Mouse (Mus musculus) gastrocnemius, postnatal 10 days (tissue): ENCODE data around the gene Pdp2. TPM values are rescaled to one million over a fixed set of nuclear protein-coding genes. Genes with fewer than 3 reads are reported as not detected.

Experiments used
- DNase-seq: peaks from one replicate; pipeline ENCODE4 v3.0.0; 2021; ENCODE audit warnings: mixed read lengths
- total RNA-seq, 2 experiments: library from RNA; stranded (reverse); gene quantifications; 2 replicates each; pipeline ENCODE4 v1.2.3; 2021

The Pdp2 gene
- total RNA-seq, 2 experiments from 2014 or later, result 3.8 to 4.7 TPM

- no peak for DNase-seq
Observed at GRCm38 (mm10) chr8:104595773-104596536, 4.7 kb downstream of the Pdp2 start.

- DNase-seq, result no peak
Observed at GRCm38 (mm10) chr8:104597656-104598055, 6.4 kb downstream of the Pdp2 start.

- no peak for DNase-seq
Observed at GRCm38 (mm10) chr8:104598496-104598895, 7.2 kb downstream of the Pdp2 start.

DNA sequence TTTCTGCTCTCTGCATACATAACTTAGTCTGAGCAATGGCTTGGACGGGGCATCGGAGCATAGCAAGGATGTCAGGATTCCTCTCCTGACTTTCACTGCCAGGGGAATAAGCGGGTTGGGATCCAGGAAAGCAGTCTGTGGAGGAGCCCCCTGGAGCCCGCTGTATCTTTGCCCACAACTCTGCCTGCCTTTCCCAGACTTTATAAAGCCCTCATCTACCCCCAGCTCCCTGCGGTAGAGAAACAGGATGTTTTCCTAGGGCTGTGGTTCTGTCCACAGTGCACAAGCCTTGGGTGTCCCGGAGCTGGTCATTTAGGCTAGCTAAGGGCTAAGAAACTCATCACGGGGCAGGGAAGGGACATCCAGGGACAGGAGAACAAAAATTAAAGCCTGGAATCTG lies 10.1 kb downstream of the Pdp2 start:
- DNase-seq, result no peak

GRCm38 (mm10) chr8:104601941-104602371 lies 10.7 kb downstream of the Pdp2 start:
- no peak for DNase-seq

DNA sequence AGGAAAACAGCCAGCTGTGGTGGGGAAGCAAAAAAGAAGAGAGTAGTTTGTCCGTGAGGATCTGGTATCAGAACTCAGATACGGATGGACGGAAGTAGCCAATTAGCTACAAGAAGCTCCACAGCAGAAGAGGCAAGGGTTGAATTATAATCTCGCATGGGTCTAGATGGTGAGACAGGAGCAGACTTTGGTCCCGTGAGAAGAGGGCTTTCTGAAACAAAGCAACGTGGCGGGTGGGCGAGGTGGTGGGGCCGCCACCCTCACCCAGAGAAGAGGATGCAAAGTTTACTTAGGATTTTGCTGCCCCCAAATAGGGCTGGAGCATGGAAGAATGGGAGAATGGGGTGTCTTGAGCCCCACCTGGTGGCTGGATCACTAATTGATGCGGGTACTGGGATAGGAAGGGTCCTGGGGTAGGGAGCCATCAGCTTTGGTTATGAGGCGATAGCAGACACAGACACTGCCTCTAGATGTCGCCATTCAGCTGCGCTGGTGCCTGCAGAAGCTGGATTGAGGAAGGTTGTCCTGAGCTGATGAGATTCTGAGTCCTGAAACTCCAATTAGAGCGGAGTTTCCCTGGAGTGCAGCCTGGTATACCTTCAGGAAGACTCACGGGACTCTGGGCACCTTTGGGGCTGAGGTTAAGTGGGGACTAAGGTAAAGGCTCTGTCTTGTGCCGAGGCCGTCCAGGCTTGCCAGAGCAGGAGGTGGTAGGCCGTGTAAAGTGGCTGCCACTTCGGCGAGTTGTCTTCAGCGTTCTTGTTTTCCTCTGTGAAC lies 11.4 kb downstream of the Pdp2 start:
- DNase-seq, result peak; percentile 75

DNA sequence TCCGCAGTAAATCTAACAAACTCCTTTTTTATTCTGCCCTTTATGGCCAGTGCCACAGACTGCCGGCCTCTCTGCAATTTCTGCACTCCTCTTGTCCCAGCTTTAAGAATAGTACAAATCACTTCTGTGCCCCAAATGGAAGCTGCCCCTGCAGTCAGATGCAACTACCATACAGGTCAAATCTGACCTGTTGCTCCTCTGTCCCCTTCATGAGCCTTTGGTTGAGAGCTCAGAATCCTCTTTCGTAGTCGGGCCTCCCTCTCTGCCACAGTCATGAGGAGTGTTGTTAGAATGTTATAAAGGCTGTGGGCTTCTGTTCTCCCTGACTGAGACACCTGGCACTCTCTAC lies 12.0 kb downstream of the Pdp2 start:
- no peak for DNase-seq

DNA sequence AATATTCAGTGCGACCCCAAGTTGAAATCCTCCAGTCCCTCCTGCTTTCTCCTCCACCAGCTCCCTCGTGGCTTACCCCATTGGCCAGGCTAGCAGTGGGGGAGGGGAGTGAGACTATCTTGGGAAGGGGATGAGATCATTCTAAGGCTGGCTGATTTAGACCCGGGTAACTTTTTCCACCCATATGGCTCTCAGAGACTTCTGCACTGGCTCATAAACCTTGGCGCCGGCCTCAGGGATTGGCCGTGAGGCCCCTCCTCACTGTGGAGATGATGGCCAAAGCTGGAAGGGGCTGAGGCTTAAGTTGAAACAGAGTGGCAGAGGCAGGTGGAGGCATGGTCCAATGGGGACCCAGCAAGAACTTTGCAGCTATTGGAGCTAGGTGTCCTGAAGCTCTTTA lies 15.1 kb downstream of the Pdp2 start:
- DNase-seq, result no peak

- DNase-seq, result peak; percentile 65
Observed at GRCm38 (mm10) chr8:104607944-104608343, 16.7 kb downstream of the Pdp2 start.

GRCm38 (mm10) chr8:104609222-104609621 lies 18.0 kb downstream of the Pdp2 start:
- no peak for DNase-seq

DNA sequence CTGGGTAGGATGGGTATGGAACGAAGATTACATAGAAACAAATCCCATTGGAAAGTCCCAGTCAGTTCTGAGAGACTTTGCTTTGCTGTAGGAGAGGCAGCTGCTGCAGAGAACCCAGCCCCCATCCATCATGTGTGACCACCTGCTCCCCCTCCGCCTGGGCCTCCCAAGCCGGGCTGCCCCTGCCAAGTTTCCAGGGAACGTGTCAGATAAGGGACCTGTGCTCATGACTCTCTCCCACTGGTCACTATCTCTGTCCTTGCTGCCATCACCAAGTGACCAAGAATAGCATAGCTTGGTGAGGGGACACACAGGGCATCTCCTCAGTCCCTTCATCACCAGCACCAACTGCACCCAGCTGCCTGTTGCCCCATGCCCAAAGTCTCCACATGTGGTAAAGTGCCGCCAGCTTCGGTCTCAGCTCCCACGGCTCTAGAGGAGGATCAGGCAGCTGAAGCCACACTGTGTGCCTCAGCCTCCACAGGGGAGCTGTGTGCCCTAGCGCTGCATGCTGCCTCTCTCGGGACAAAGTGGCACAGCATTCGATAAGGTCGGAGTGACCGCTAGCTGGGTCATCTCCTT lies 19.0 kb downstream of the Pdp2 start:
- DNase-seq, result no peak

DNA sequence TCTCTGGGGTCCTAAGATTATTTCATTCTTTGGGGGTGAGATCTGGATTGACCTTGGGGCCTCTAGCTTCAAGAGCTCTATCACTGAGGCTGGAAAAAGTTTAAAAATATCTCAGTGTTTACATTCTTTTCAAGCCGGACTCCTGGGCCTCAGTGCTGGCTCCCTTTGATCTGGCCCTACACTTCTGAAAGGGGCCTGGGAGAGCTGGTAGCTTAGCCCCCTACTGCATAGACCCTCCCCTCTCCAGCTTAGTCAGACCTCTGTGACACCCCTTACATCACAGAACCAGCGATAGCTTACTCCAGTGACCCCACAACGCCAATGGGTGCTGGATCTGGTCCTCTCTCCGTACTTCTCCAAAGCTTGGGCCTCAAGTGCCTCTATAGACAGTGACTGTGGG lies 20.4 kb downstream of the Pdp2 start:
- no peak for DNase-seq

- DNase-seq, result no peak
Observed at GRCm38 (mm10) chr8:104613119-104613518, 21.9 kb downstream of the Pdp2 start.

GRCm38 (mm10) chr8:104620765-104621164 lies 29.5 kb downstream of the Pdp2 start:
- DNase-seq, result no peak

DNA sequence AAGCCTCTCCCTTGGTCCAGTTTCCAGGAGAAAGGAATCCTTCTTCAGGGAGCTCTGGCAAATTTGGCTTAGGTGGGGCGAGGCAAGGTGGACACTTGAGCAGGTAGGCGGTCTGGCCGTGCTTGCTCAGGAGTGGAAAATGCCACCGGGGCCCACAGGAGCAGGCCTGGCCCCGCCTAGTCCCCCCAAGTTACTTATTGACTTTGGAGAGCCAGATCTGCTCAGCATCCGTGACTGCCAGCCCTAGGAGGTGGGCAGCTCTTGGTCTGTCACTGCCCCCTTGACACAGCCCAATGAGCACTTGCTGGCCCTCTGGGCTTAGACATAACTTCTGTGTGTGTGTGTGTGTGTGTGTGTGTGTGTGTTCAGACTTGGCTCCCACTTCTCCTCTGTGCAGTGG lies 32.9 kb downstream of the Pdp2 start, which contains the start of gene Cdh16:
Cdh16 (minus strand) TSS at position 236 of the 400 bp plus-strand sequence.
- no peak for DNase-seq

DNA sequence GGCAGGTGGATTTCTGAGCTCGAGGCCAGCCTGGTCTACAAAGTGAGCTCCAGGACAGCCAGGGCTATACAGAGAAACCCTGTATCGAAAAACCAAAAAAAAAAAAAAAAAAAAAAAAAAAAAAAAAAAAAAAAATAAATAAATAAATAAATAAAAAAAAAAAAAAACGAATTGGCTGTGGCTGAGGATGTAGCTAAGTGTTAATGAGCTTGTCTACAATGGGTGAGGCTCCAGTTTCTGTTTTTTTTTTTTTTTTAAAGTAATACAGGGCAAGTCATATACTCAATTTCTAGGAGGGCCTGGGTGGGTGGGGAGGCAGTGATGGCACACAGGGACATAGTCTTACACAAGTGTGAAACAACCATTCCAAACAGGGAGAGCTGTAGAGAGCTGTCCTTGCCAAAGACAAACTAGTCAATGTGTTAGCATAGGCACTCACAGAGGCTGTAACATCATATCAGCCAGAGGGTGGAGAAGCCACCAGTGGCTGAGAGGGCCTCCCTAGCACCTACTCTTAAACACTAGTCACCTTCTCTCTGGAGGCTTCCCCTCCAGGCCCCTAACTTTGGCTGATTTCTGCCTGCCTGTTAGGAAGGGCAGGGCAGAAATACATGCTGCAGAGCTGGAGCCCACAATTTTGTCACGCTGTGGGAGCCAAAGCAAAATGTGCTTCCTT lies 36.0 kb downstream of the Pdp2 start:
- no peak for DNase-seq

DNA sequence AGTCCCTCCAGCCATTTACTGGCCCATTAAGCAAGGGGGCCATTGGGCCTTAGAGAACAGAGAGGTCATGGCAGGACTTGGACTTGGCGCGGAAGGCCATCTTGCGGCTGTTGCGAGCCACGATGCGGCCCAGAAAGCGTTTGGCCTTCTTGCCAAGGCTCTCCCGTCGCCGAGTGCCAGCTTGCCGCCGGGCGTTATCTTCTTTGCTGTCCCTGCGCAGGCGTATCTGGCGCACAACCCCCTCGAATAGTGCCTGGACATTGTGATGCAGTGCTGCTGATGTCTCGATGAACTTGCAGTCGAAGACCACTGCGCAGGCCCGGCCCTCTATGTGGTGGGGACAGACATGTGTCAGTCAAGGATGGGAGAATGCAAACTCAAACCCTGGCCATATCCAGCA lies 37.2 kb downstream of the Pdp2 start:
- peak; percentile 4 for DNase-seq

DNA sequence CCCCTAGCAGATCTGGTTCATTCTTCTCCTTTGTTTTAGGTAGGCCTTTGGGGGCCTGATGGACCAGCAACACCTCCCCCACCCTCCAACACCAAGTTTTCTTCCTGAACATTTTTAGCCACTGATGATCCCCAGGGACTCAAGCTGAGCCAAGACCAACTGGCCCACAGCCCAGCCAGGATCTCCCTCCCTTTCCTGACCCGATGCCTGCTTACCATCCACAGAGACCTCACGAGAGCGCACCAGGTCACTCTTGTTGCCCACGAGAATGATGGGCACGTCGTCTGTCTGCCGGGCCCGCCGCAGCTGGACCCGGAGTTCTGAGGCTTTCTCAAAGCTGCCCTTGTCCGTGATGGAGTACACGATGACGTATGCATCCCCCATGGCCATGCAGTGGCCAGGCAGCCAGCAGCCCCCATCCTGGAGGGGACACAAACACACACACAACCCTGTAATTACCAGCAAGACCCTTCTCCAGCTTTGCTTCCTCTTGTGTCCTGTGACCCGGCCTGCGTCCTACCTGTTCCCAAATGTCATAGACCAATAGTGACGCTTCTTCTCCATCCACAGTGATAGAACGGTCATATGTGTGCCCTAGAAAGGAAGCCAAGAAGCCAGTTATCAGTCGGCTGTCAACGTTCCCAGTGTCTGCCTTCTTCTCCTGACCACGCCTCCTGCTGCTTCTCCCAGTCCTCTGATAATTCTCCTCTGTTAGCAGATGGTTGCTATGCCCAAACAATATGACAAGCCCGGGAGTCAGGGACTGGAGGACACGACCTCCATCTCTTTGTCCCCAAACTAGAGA lies 38.3 kb downstream of the Pdp2 start:
- peak; percentile 47 for DNase-seq

GRCm38 (mm10) chr8:104630111-104630479 lies 38.8 kb downstream of the Pdp2 start:
- DNase-seq, result no peak

DNA sequence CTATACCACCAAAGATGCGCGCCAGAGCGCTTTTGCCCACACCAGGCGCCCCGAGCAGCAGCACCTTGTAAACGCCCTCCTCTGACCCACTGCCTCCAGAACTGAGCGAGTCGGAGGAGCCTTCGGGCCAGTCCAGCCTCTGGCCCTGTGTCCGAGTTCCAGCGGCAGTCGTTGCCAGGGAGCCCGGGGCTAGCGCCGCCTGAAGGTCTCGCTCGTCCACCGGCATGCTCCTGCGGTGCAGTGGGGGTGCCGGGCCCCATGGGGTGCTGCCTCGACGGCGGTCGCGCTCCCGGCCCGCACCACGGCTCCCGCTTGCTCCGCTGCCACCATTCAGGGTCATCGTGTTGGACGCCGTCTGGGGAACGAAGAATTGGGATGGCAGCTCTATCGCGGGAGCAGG lies 39.3 kb downstream of the Pdp2 start:
- DNase-seq, result peak; percentile 62

- DNase-seq, result peak; percentile 50
Observed at GRCm38 (mm10) chr8:104630981-104631663, 39.9 kb downstream of the Pdp2 start, which contains the start of gene Rrad. Gene Rrad (minus strand): TSS chr8:104631327.
